Mouse (Mus musculus): ENCODE results near the gene Phc2.
A peak's percentile ranks its signal among the peaks of the same experiment; 100 is the strongest.

Phc2 gene

GRCm38 (mm10) chr4:128691195-128691594 lies 36.7 kb downstream of the Phc2 start:
- DNase-seq (ENCODE audit: low spot score in 2 of 2) = no peak

GRCm38 (mm10) chr4:128692149-128692925 lies 37.8 kb downstream of the Phc2 start:
- DNase-seq (ENCODE audit: low spot score in 2 of 2) = peak in 1 of 2 experiments; percentile 27

GRCm38 (mm10) chr4:128693207-128693606 lies 38.7 kb downstream of the Phc2 start:
- no peak for DNase-seq (ENCODE audit: low spot score in 2 of 2)

- no peak for DNase-seq (ENCODE audit: low spot score in 2 of 2)
Observed at GRCm38 (mm10) chr4:128694315-128694714, 39.8 kb downstream of the Phc2 start.

DNA sequence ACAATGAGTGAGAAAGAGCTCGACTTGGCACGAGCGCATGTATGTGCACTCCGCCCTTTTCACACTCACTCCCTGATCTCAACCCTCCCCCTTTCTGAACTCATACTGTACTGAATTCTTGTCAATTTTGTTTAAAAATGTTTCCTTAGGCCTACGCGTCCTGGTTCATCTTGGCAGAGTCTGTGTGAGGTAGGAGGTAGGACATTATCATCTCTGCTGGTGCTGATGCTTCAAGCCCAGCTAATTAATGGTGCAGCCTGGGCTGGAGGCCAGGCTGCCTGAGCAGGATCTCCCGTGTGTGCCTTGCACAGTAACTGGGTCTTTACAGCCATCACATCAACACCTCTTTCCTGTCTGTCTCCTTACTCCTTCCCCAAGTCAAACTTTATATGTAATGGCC lies 40.6 kb downstream of the Phc2 start:
- DNase-seq (ENCODE audit: low spot score in 2 of 2) = no peak

DNA sequence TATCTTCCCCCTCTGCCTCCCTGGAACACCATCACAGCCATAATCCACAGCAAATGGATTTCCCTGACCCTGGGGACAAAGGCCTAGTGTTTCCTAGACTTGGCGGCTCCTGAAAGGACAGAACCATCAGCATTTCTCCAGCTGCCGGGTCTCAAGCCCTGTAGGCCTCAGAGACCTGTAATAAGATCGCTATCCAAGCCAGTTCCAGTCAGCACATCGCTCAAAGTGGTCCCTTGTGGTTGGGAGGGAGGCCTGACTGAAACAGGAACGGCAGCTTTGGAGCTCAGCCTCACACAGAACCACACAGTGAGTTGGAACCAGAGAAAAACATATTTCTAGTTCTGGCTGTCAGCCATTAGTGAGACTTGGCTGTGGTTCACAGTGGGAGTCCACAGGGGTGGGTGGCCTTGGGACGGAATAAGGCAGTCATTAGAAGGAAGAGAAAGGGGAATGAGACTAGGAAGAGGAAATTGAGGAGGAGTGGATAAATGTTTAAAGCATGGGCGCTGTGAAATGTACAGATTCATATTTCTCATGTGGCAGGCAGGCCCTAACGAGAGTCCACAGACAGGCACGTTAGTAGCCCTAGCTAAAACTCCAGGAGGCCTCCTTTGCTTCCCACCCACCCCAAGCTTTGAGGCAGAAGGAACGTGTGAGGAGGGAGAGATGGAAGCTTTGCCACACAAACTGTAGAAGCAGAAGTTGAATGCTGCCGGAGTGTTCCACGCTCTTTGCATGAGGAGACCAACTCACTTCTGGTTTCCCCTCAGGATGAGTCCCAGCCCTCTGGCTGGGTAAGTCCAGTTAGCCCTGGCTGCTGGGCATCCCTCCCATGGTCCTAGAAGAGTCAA lies 43.7 kb downstream of the Phc2 start:
- DNase-seq (ENCODE audit: low spot score in 2 of 2) = peak in 1 of 2 experiments; percentile 54

GRCm38 (mm10) chr4:128699916-128700315 lies 45.4 kb downstream of the Phc2 start:
- no peak for DNase-seq (ENCODE audit: low spot score in 2 of 2)

- DNase-seq (ENCODE audit: low spot score in 2 of 2) = no peak
Observed at GRCm38 (mm10) chr4:128700543-128700942, 46.0 kb downstream of the Phc2 start.

- no peak for DNase-seq (ENCODE audit: low spot score in 2 of 2)
Observed at GRCm38 (mm10) chr4:128705138-128705720, 50.7 kb downstream of the Phc2 start.

- no peak for DNase-seq (ENCODE audit: low spot score in 2 of 2)
Observed at GRCm38 (mm10) chr4:128706626-128707025, 52.1 kb downstream of the Phc2 start.

- DNase-seq (ENCODE audit: low spot score in 2 of 2) = no peak
Observed at GRCm38 (mm10) chr4:128707384-128707783, 52.9 kb downstream of the Phc2 start.

GRCm38 (mm10) chr4:128709061-128709780 lies 54.7 kb downstream of the Phc2 start:
- DNase-seq (ENCODE audit: low spot score in 2 of 2) = no peak

DNA sequence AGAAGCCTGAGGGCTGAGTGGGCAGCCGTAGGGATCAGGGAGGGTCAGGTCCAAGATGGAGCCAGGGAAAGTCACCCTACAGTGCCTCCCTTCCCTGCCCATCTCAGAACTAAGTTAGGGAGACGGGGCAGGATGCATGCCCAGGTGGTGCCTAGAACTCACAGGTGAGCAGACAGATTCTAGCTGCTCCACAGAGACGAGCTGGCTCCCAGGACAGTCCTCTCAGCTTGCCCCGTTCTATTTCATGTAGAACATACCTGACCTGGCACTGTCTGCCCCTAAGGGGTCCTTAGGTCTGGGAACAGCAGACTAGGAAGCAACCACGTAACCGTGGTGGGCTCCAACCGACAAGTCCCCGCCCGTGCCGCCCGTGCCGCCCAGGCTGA lies 55.3 kb downstream of the Phc2 start:
- DNase-seq (ENCODE audit: low spot score in 2 of 2) = no peak

DNA sequence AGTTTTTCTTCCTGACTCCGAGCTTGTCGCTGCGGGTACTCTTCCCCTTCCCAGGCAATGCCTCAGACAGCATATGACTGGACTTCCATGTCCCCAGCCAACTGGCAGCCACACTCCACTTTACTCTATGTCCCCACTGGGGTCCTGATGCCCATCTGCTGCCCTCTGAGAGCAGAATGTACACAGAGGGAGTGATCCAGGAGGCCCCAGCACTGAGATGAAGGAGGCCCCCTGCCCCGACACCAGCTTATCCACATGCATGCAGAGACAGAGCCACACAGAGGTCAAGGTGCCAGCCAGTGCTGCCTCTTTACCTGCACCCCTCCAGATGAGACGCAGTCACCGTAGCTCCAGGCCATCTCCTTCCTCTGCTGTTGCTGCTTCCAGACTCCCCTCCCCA lies 55.8 kb downstream of the Phc2 start:
- DNase-seq (ENCODE audit: low spot score in 2 of 2) = no peak

GRCm38 (mm10) chr4:128710800-128711199 lies 56.3 kb downstream of the Phc2 start:
- no peak for DNase-seq (ENCODE audit: low spot score in 2 of 2)

GRCm38 (mm10) chr4:128711455-128712135 lies 57.1 kb downstream of the Phc2 start:
- DNase-seq (ENCODE audit: low spot score in 2 of 2) = peak; percentile 83 to 91

DNA sequence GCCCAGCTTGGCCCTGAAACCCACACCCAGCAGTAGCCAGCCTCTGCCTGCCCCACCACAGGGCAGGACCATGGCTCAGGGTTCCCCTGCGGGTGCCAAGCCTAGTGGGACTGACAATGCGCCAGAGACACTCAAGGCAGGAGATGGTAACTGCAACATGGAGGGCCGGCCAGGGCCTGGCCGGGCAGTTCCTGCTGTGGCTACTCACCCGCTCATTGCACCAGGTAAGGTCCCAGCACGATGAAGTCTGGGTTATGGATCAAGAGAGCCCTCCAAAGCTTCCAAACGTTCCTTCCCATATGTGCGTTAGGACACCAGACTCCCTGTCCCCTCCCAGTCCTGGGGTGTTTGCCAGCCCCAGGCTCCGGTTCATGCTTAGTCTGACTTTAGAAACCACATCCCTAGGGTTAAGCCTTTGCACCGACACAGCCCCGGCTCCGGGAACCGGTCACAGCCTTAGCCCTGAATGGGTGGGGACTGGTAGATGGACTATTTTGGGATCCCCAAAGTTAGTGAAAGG lies 57.7 kb downstream of the Phc2 start:
- DNase-seq (ENCODE audit: low spot score in 2 of 2) = no peak

- DNase-seq (ENCODE audit: low spot score in 2 of 2) = no peak
Observed at GRCm38 (mm10) chr4:128712941-128713340, 58.4 kb downstream of the Phc2 start.

DNA sequence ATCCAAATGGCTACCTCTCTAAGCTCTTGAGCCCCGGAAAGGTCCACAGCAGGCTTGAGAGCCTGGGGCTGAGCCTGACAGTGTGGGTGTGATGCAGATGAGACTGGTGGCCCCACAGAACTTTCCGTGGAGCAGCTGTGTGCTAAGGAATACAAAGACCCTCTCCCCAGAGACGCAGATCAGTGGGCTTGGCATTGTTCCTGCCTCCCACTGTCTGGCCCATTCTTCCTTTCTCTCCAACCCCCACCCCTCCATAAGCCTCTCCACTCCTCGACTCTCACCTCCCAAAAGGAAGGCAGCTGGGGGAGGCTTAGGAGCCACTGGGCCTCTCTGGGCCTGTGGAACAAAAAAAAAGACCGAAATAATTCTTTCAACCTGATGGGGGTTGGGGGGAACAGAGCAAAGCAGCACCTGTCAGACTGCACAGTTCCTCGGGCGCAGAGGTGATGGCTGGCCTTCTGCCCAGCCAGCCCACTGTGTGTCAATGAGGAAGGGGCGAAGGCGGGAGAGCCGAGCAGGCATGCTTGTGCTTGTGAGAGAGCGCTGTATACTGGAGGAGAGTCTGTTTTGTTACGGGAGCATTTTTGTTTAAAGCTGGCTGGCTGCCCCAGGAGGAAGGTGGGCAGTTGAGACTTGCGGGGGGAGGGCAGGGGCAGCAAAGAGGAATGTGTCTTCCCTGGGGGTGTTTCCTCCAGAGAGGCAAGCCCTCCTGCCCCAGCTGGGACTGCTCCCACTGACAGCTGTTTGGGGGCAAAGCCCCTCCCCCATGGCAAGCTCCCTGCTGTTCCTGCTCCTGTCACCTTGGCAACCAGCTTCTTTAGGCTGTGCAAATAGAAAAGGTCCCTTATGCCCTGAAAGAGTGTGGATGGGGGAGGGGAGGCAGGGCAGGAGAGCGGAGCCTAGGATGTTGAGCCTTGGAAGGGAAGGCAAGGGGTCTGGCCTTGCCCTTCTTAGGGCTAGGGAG lies 61.0 kb downstream of the Phc2 start:
- peak; percentile 74 to 88 for DNase-seq (ENCODE audit: low spot score in 2 of 2)

DNA sequence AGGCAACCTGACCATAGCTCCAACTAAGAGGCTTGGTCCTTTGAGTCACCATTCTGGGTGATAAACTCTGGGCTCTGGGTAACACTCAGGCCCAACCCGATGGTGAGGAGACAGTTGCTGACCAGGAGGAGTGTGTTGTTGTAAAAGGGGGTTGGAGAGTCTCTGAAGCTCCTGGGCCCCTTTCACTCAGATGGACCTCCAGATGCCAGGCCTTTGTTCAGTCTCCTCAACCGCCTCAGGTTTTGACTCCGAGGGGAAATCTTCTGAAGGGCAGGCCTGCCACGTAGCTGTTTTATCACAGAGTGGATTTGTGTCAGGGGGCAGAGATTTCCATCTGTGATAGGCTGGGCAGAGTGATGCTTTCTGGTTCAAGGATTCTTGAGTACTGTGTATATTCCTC lies 61.8 kb downstream of the Phc2 start:
- DNase-seq (ENCODE audit: low spot score in 2 of 2) = no peak

Data from frontal cortex, postnatal 10 days (tissue).